Mouse (Mus musculus) subcutaneous adipose tissue, adult 2 months (tissue): ENCODE data around the gene Vmn1r129. TPM values are rescaled to one million over a fixed set of nuclear protein-coding genes. Genes with fewer than 3 reads are reported as not detected.

Experiments used
- polyA plus RNA-seq: library from polyadenylated mRNA; depleted of rRNA; stranded (reverse); fragments of >200 nt; gene quantifications from 2 replicates; pipeline ENCODE4 v1.2.3, GENCODE M21; 2012; ENCODE audit warnings: low replicate concordance; rRNA removed

The Vmn1r129 gene
- not detected in 2 replicates for polyA plus RNA-seq

GRCm38 (mm10) chr7:21361191-21361590, at the start of gene Vmn1r129:
Gene Vmn1r129 (minus strand): TSS chr7:21361291.

GRCm38 (mm10) chr7:21349073-21349472, 12.0 kb downstream of the Vmn1r129 start, which contains the start of gene Vmn1r128:
Gene Vmn1r128 (plus strand): TSS chr7:21349373.

GRCm38 (mm10) chr7:21319761-21320160, 41.3 kb downstream of the Vmn1r129 start, which contains the start of gene Vmn1r127:
Gene Vmn1r127 (minus strand): TSS chr7:21319861.

Other genes starting within 250 kb of the Vmn1r129 start
- not detected in 2 replicates for gene Vmn1r122, start 227.2 kb downstream of the Vmn1r129 start, polyA plus RNA-seq
- not detected in 2 replicates for gene Vmn1r123, start 199.1 kb downstream of the Vmn1r129 start, polyA plus RNA-seq
- gene Gm5157, start 170.9 kb downstream of the Vmn1r129 start, polyA plus RNA-seq: not detected in 2 replicates
- gene Vmn1r124, start 100.7 kb downstream of the Vmn1r129 start, polyA plus RNA-seq: not detected in 2 replicates
- not detected in 2 replicates for gene Vmn1r125, start 89.1 kb downstream of the Vmn1r129 start, polyA plus RNA-seq
- gene Vmn1r126, start 59.8 kb downstream of the Vmn1r129 start, polyA plus RNA-seq: not detected in 2 replicates
- gene Vmn1r127, start 41.4 kb downstream of the Vmn1r129 start, polyA plus RNA-seq: not detected in 2 replicates
- not detected in 2 replicates for gene Vmn1r128, start 11.9 kb downstream of the Vmn1r129 start, polyA plus RNA-seq
- gene Gm6882, start 71.5 kb upstream of the Vmn1r129 start, polyA plus RNA-seq: not detected in 2 replicates
- not detected in 2 replicates for gene Vmn1r130, start 150.5 kb upstream of the Vmn1r129 start, polyA plus RNA-seq
- gene Vmn1r131, start 184.8 kb upstream of the Vmn1r129 start, polyA plus RNA-seq: not detected in 2 replicates